Mouse (Mus musculus) liver, embryonic 11.5 days (tissue): ENCODE measurements at regions not wholly inside any gene's neighbourhood (a gene's known extent, or its start where the extent isn't known, plus 50 kb on each side); places are given as distances from the start of the nearest gene placed in this dataset.

Experiments used
- ATAC-seq: fragments of 200-750 bp; cut with Nextera tagmentation; replicated peaks from 2 replicates; pipeline ENCODE4 v1.8.0; 2017; ENCODE audit warnings: moderate number of reproducible peaks, mild to moderate bottlenecking, moderate TSS enrichment, moderate library complexity; ENCODE audit not compliant: low FRiP score
- DNase-seq: peaks from one replicate; pipeline ENCODE4 v3.0.0-alpha.2; 2017; ENCODE audit warnings: low spot score
- H3K27ac ChIP-seq: fragments of 300-500 bp; sonication (generic); 2 replicates; pipeline ENCODE4 v1.5.1; 2014; ENCODE audit warnings: mild to moderate bottlenecking, low read depth, low read length, control low read depth
- H3K27me3 ChIP-seq: fragments of 300-500 bp; sonication (generic); replicated peaks from 2 replicates; pipeline ENCODE4 v1.6.1; 2014; ENCODE audit warnings: low read length, mixed read lengths; ENCODE audit not compliant: control insufficient read depth, insufficient read depth
- H3K36me3 ChIP-seq: fragments of 300-500 bp; sonication (generic); 2 replicates; pipeline ENCODE4 v1.6.1; 2014; ENCODE audit warnings: mild to moderate bottlenecking, low read length, moderate library complexity, mixed read lengths; ENCODE audit not compliant: control insufficient read depth, insufficient read depth
- H3K4me1 ChIP-seq: fragments of 300-500 bp; sonication (generic); replicated peaks from 2 replicates; pipeline ENCODE4 v1.6.1; 2014; ENCODE audit warnings: low read length, mixed read lengths; ENCODE audit not compliant: control insufficient read depth, insufficient read depth
- H3K4me2 ChIP-seq: fragments of 300-500 bp; sonication (generic); 2 replicates; pipeline ENCODE4 v1.6.1; 2014; ENCODE audit warnings: mild to moderate bottlenecking, control low read depth, moderate library complexity
- H3K4me3 ChIP-seq: fragments of 300-500 bp; sonication (generic); 2 replicates; pipeline ENCODE4 v1.5.1; 2014; ENCODE audit warnings: low read depth, low read length, control low read depth
- H3K9ac ChIP-seq: fragments of 300-500 bp; sonication (generic); 2 replicates; pipeline ENCODE4 v1.6.1; 2014; ENCODE audit warnings: low read depth, low read length, control low read depth
- H3K9me3 ChIP-seq: fragments of 300-500 bp; sonication (generic); 2 replicates; pipeline ENCODE4 v1.6.1; 2016; ENCODE audit warnings: low read length, inconsistent platforms, mixed read lengths; ENCODE audit not compliant: control insufficient read depth
- WGBS: fragments of 180-500 bp; shearing (Covaris S2); extraction: QIAGEN DNeasy Blood & Tissue Kit; methylation state at CpG from one replicate; pipeline ENCODE4 v1.1.7; 2014; 5-methylcytosine and 5-hydroxymethylcytosine counted together

- Histone ChIP-seq H3K27ac (no peak overlapping the region), H3K27me3 (no peaks in the 10 kb centered on the region), H3K9me3 (no peaks in the 10 kb centered on the region), H3K9ac (no peak overlapping the region), H3K4me3 (no peak overlapping the region), H3K36me3 (no peaks in the 10 kb centered on the region), H3K4me1 (no peaks in the 10 kb centered on the region), H3K4me2 (no peak overlapping the region)
- DNase-seq (no peak), ATAC-seq (no peak)
These were observed 150.3 kb downstream of the Rnf152 start for GRCm38 (mm10) chr1:105206216-105206615.

GRCm38 (mm10) chr1:105199305-105199704 is 157.2 kb downstream of the Rnf152 start:
- ATAC-seq, result no peak
- WGBS, result 51% methylated on average over 3 of the region's 3 CpGs

GRCm38 (mm10) chr1:105191126-105191525 is 165.4 kb downstream of the Rnf152 start:
- DNase-seq (no peak), ATAC-seq (no peak)
- Histone ChIP-seq H3K9me3 (no peaks in the 10 kb centered on the region), H3K9ac (no peak overlapping the region), H3K4me3 (no peak overlapping the region), H3K27ac (no peak overlapping the region), H3K4me2 (no peak overlapping the region), H3K4me1 (no peaks in the 10 kb centered on the region), H3K36me3 (no peaks in the 10 kb centered on the region), H3K27me3 (no peaks in the 10 kb centered on the region)
- 75% methylated on average over 3 of the region's 3 CpGs for WGBS

More at GRCm38 (mm10) chr1:105199305-105199704, 157.2 kb downstream of the Rnf152 start:
- H3K27me3 ChIP-seq, result no peaks in the 10 kb centered on the region
- H3K4me2 ChIP-seq, result no peak overlapping the region
- no peak overlapping the region for H3K4me3 ChIP-seq
- H3K9me3 ChIP-seq, result no peaks in the 10 kb centered on the region
- no peaks in the 10 kb centered on the region for H3K4me1 ChIP-seq
- no peak overlapping the region for H3K9ac ChIP-seq
- H3K36me3 ChIP-seq, result no peaks in the 10 kb centered on the region
- no peak overlapping the region for H3K27ac ChIP-seq
- DNase-seq, result no peak

GRCm38 (mm10) chr1:105188920-105189266 is 167.6 kb downstream of the Rnf152 start:
- Histone ChIP-seq H3K4me3 (no peak overlapping the region), H3K36me3 (no peaks in the 10 kb centered on the region), H3K9ac (no peak overlapping the region), H3K4me1 (no peaks in the 10 kb centered on the region), H3K27ac (no peak overlapping the region), H3K27me3 (no peaks in the 10 kb centered on the region), H3K4me2 (no peak overlapping the region), H3K9me3 (no peaks in the 10 kb centered on the region)
- DNase-seq (no peak), ATAC-seq (no peak)

- 64% methylated on average over 3 of the region's 3 CpGs for WGBS
- H3K27me3 ChIP-seq, result no peaks in the 10 kb centered on the region
- no peak for DNase-seq
These were observed 168.1 kb downstream of the Rnf152 start for GRCm38 (mm10) chr1:105188210-105188919.

GRCm38 (mm10) chr1:105184470-105184869 is 172.0 kb downstream of the Rnf152 start:
- Histone ChIP-seq H3K4me1 (no peaks in the 10 kb centered on the region), H3K9me3 (no peaks in the 10 kb centered on the region), H3K4me3 (no peak overlapping the region), H3K27me3 (no peaks in the 10 kb centered on the region), H3K9ac (no peak overlapping the region), H3K36me3 (no peaks in the 10 kb centered on the region), H3K4me2 (no peak overlapping the region), H3K27ac (no peak overlapping the region)
- 82% methylated on average over 3 of the region's 3 CpGs for WGBS
- ATAC-seq (no peak), DNase-seq (no peak)

More at GRCm38 (mm10) chr1:105188210-105188919, 168.1 kb downstream of the Rnf152 start:
- no peaks in the 10 kb centered on the region for H3K36me3 ChIP-seq
- no peak overlapping the region for H3K4me3 ChIP-seq
- H3K4me1 ChIP-seq, result no peaks in the 10 kb centered on the region
- no peak for ATAC-seq
- H3K4me2 ChIP-seq, result no peak overlapping the region
- H3K9ac ChIP-seq, result no peak overlapping the region
- H3K9me3 ChIP-seq, result no peaks in the 10 kb centered on the region
- H3K27ac ChIP-seq, result no peak overlapping the region

- no peaks in the 10 kb centered on the region for H3K27me3 ChIP-seq
- no peaks in the 10 kb centered on the region for H3K4me1 ChIP-seq
- H3K4me2 ChIP-seq, result no peak overlapping the region
- no peak overlapping the region for H3K4me3 ChIP-seq
- H3K36me3 ChIP-seq, result no peaks in the 10 kb centered on the region
- DNase-seq (no peak), ATAC-seq (peak; percentile 75)
- no peaks in the 10 kb centered on the region for H3K9me3 ChIP-seq
- WGBS, result 49% methylated on average over 3 of the region's 3 CpGs
- no peak overlapping the region for H3K27ac ChIP-seq
- H3K9ac ChIP-seq, result no peak overlapping the region
These were observed 177.1 kb downstream of the Rnf152 start for GRCm38 (mm10) chr1:105179371-105179823.

GRCm38 (mm10) chr1:105178773-105179172 is 177.7 kb downstream of the Rnf152 start:
- H3K27me3 ChIP-seq, result no peaks in the 10 kb centered on the region
- H3K36me3 ChIP-seq, result no peaks in the 10 kb centered on the region
- no peak for DNase-seq
- peak; percentile 73 for ATAC-seq
- H3K4me1 ChIP-seq, result no peaks in the 10 kb centered on the region
- no peaks in the 10 kb centered on the region for H3K9me3 ChIP-seq
- H3K4me2 ChIP-seq, result no peak overlapping the region
- H3K27ac ChIP-seq, result no peak overlapping the region
- no peak overlapping the region for H3K4me3 ChIP-seq
- H3K9ac ChIP-seq, result no peak overlapping the region
- WGBS, result 58% methylated on average over 6 of the region's 6 CpGs

GRCm38 (mm10) chr1:105177938-105178337 is 178.6 kb downstream of the Rnf152 start:
- ATAC-seq, result no peak
- DNase-seq, result no peak
- H3K36me3 ChIP-seq, result no peaks in the 10 kb centered on the region
- no peak overlapping the region for H3K9ac ChIP-seq
- H3K9me3 ChIP-seq, result no peaks in the 10 kb centered on the region
- H3K4me1 ChIP-seq, result no peaks in the 10 kb centered on the region
- WGBS, result 84% methylated on average over 2 of the region's 2 CpGs
- no peak overlapping the region for H3K4me3 ChIP-seq
- no peak overlapping the region for H3K4me2 ChIP-seq
- no peak overlapping the region for H3K27ac ChIP-seq
- no peaks in the 10 kb centered on the region for H3K27me3 ChIP-seq
